Mouse (Mus musculus) cerebellum, adult 2 months (tissue): Measurements from ENCODE around the gene Olfr317. TPM values are rescaled to one million over a fixed set of nuclear protein-coding genes. Genes with fewer than 3 reads are reported as not detected.
"Not testable (repeated sequence)": the region's sequence is repeated elsewhere in the genome, so short reads cannot be mapped to it uniquely, and the experiment has no call there.

Experiments used
- DNase-seq, 2 experiments: peaks; one replicate each; pipeline ENCODE4 v3.0.0; 2021
- H3K27ac ChIP-seq: fragments of 200-500 bp; 2 replicates; pipeline ENCODE4 v1.5.1; 2012; ENCODE audit warnings: low read length, control low read depth, inconsistent platforms; ENCODE audit not compliant: insufficient read depth
- H3K27me3 ChIP-seq: fragments of 200-500 bp; 2 replicates; pipeline ENCODE4 v1.6.1; 2012; ENCODE audit warnings: inconsistent platforms, mild to moderate bottlenecking, low read length, moderate library complexity; ENCODE audit not compliant: control insufficient read depth, insufficient read depth
- H3K4me1 ChIP-seq: fragments of 200-500 bp; 2 replicates; pipeline ENCODE4 v1.6.1; 2011; ENCODE audit warnings: low read length; ENCODE audit not compliant: control insufficient read depth, insufficient read depth
- H3K4me3 ChIP-seq: fragments of 200-500 bp; replicated peaks from 2 replicates; pipeline ENCODE3; 2011; ENCODE audit warnings: mild to moderate bottlenecking, low read depth, low read length, control low read depth; ENCODE audit not compliant: insufficient read depth
- CTCF ChIP-seq: fragments of 200-500 bp; IDR thresholded peaks from 2 replicates; pipeline ENCODE4 v1.5.1; 2011; ENCODE audit warnings: low read depth, mild to moderate bottlenecking, control low read depth, low read length, moderate library complexity, borderline replicate concordance; ENCODE audit not compliant: insufficient read depth
- POLR2A ChIP-seq: fragments of 200-500 bp; IDR thresholded peaks from 2 replicates; pipeline ENCODE4 v1.6.1; 2011; ENCODE audit warnings: low read length, control low read depth, borderline replicate concordance; ENCODE audit not compliant: insufficient read depth
- WGBS: fragments of 180-500 bp; shearing (Covaris S2); methylation state at CpG from one replicate; pipeline ENCODE4 v1.1.7; 2018; 5-methylcytosine and 5-hydroxymethylcytosine counted together
- polyA plus RNA-seq: library from polyadenylated mRNA; depleted of rRNA; stranded (reverse); fragments of >200 nt; gene quantifications from 2 replicates; pipeline ENCODE4 v1.2.3, GENCODE M21; 2012; rRNA removed

Olfr317 gene
- polyA plus RNA-seq = 0.03 TPM in 1 of 2 replicates, not detected in the other

- TF ChIP-seq CTCF = no peak
- no peak for TF ChIP-seq POLR2A
- no peak for DNase-seq
- WGBS = 65% methylated on average over 4 of the region's 4 CpGs
- Histone ChIP-seq H3K4me3 (no peak within 1 kb of the TSS), H3K27me3 (no peaks in the 10 kb centered on the region), H3K4me1 (no peaks in the 10 kb centered on the region), H3K27ac (no peak within 1 kb of the TSS)
These were observed at the start of gene Olfr317 for GRCm38 (mm10) chr11:58738792-58739262. TSS of gene Olfr317 (minus strand) at chr11:58739212.

- no peaks in the 10 kb centered on the region for H3K4me1 ChIP-seq
- TF ChIP-seq POLR2A = no peak
- H3K4me3 ChIP-seq = no peak overlapping the region
- DNase-seq = no peak
- WGBS = 91% methylated on average over 8 of the region's 8 CpGs
- no peaks in the 10 kb centered on the region for H3K27me3 ChIP-seq
- no peak overlapping the region for H3K27ac ChIP-seq
These were observed 49.3 kb upstream of the Olfr317 start for GRCm38 (mm10) chr11:58788346-58788745.

GRCm38 (mm10) chr11:58787651-58788050 lies 48.6 kb upstream of the Olfr317 start:
- H3K27me3 ChIP-seq = no peaks in the 10 kb centered on the region
- DNase-seq = no peak
- H3K27ac ChIP-seq = no peak overlapping the region
- H3K4me1 ChIP-seq = no peaks in the 10 kb centered on the region
- TF ChIP-seq POLR2A (no peak), CTCF (no peak)
- 77% methylated on average over 10 of the region's 10 CpGs for WGBS
- H3K4me3 ChIP-seq = no peak overlapping the region

- TF ChIP-seq CTCF (no peak), POLR2A (no peak)
- 79% methylated on average over 2 of the region's 2 CpGs for WGBS
These were observed 45.2 kb upstream of the Olfr317 start for GRCm38 (mm10) chr11:58784182-58784581.

GRCm38 (mm10) chr11:58782480-58783089 lies 43.6 kb upstream of the Olfr317 start, which contains the start of gene Olfr314:
TSS of gene Olfr314 (plus strand) at chr11:58782952.
- 69% methylated on average over 6 of the region's 6 CpGs for WGBS
- DNase-seq = no peak
- TF ChIP-seq POLR2A (no peak), CTCF (no peak)

More at GRCm38 (mm10) chr11:58784182-58784581, 45.2 kb upstream of the Olfr317 start:
- Histone ChIP-seq H3K4me1 (no peaks in the 10 kb centered on the region), H3K27ac (no peak overlapping the region), H3K4me3 (no peak overlapping the region), H3K27me3 (no peaks in the 10 kb centered on the region)
- DNase-seq = no peak

GRCm38 (mm10) chr11:58772888-58773287 lies 33.9 kb upstream of the Olfr317 start, which contains the start of gene Olfr315:
TSS of gene Olfr315 (plus strand) at chr11:58773188.
- no peaks in the 10 kb centered on the region for H3K4me1 ChIP-seq
- DNase-seq = no peak
- no peak for TF ChIP-seq CTCF
- TF ChIP-seq POLR2A = no peak
- no peak within 1 kb of the TSS for H3K27ac ChIP-seq
- no peak within 1 kb of the TSS for H3K4me3 ChIP-seq
- H3K27me3 ChIP-seq = no peaks in the 10 kb centered on the region

More at GRCm38 (mm10) chr11:58782480-58783089, 43.6 kb upstream of the Olfr317 start, which contains the start of gene Olfr314:
- H3K4me1 ChIP-seq = no peaks in the 10 kb centered on the region
- H3K4me3 ChIP-seq = no peak within 1 kb of the TSS
- H3K27me3 ChIP-seq = no peaks in the 10 kb centered on the region
- H3K27ac ChIP-seq = no peak within 1 kb of the TSS

- no peak within 1 kb of the TSS for H3K27ac ChIP-seq
- 92% methylated on average over 2 of the region's 2 CpGs for WGBS
- no peaks in the 10 kb centered on the region for H3K4me1 ChIP-seq
- H3K4me3 ChIP-seq = no peak within 1 kb of the TSS
- no peak for DNase-seq
- TF ChIP-seq CTCF = no peak
- no peak for TF ChIP-seq POLR2A
- H3K27me3 ChIP-seq = no peaks in the 10 kb centered on the region
These were observed 13.4 kb upstream of the Olfr317 start, which contains the start of gene Olfr316 for GRCm38 (mm10) chr11:58752434-58752833. TSS of gene Olfr316 (plus strand) at chr11:58752734.

- H3K4me1 ChIP-seq, DNase-seq, H3K27ac ChIP-seq, H3K27me3 ChIP-seq, H3K4me3 ChIP-seq: not testable (repeated sequence)
- 77% methylated on average over 18 of the region's 18 CpGs for WGBS
These were observed 12.1 kb upstream of the Olfr317 start for GRCm38 (mm10) chr11:58751096-58751495.
